26 mouse cellular contexts compared by ENCODE assay signal in genomic region chr8:109001923-109002322, GRCm38 (mm10).
DNase-seq lines count a peak whose midpoint lies in the region; ATAC-seq and TF ChIP-seq lines count a peak whose summit lies in the region.
"Had no signal": no experiment of that assay in that cellular context is flagged by ENCODE, and none has a peak within 500 bp of the region (broad histone marks: within the 10 kb centered on the region; RNA-seq: fewer than 3 reads in every experiment).

No protein-coding gene starts in this region.

- WGBS in liver, postnatal 0 days (ENCODE audit: insufficient replicate concordance), result 57% methylated on average over 5 of the region's 5 CpGs

- no peak overlapping the region for H3K9ac ChIP-seq in liver, postnatal 0 days (replicated peaks)
- H3K9ac ChIP-seq: embryonic facial prominence, embryonic 13.5 days; embryonic facial prominence, embryonic 15.5 days; forebrain, embryonic 12.5 days had no signal

- no peaks in the 10 kb centered on the region for H3K4me1 ChIP-seq in liver, postnatal 0 days (ENCODE audit: insufficient read depth)
- H3K4me1 ChIP-seq: embryonic facial prominence, embryonic 13.5 days; embryonic facial prominence, embryonic 15.5 days had no signal

- no peak overlapping the region for H3K4me2 ChIP-seq in liver, postnatal 0 days (ENCODE audit: low read depth, low read length)
- H3K4me2 ChIP-seq: embryonic facial prominence, embryonic 13.5 days; embryonic facial prominence, embryonic 15.5 days; forebrain, embryonic 12.5 days had no signal

- no peak overlapping the region for H3K27ac ChIP-seq in liver, postnatal 0 days (ENCODE audit: low read depth)
- H3K27ac ChIP-seq: embryonic facial prominence, embryonic 13.5 days; embryonic facial prominence, embryonic 15.5 days; forebrain, embryonic 10.5 days; forebrain, embryonic 12.5 days had no signal

- TF ChIP-seq CTCF in liver, postnatal 0 days (IDR thresholded peaks at IDR 0.05; ENCODE audit: low read depth), result no peak

- no peaks in the 10 kb centered on the region for H3K27me3 ChIP-seq in liver, postnatal 0 days (ENCODE audit: insufficient read depth, low read length)
- H3K27me3 ChIP-seq: embryonic facial prominence, embryonic 13.5 days; embryonic facial prominence, embryonic 15.5 days; forebrain, embryonic 12.5 days had no signal

- no peak for DNase-seq in liver, postnatal 0 days
- DNase-seq in liver (no peak), 416B (ENCODE audit: low read depth) (peak; percentile 33)
- peak; percentile 40 for DNase-seq in thymus, postnatal 0 days (ENCODE audit: low spot score)
- DNase-seq in thymus, adult 18-20 months, result no peak
- DNase-seq in heart, adult 18-20 months, result no peak
- DNase-seq in cerebellum, adult 8-10 months, result no peak
- DNase-seq: adrenal gland, adult 8-10 months; adrenal gland, postnatal 14 days; adrenal gland, postnatal 36 days; cerebellum, adult 11-12 months; cerebellum, adult 2 months; cerebellum, adult 9-11 months; cerebellum, postnatal 14 days; cerebellum, postnatal 36 days; embryo, embryonic 11 days had no signal

- H3K4me3 ChIP-seq in liver, postnatal 0 days (ENCODE audit: low read depth, low read length), result no peak overlapping the region
- H3K4me3 ChIP-seq: embryonic facial prominence, embryonic 13.5 days; embryonic facial prominence, embryonic 15.5 days; erythroblast, embryonic 14.5 days; forebrain, embryonic 10.5 days; forebrain, embryonic 12.5 days had no signal

- H3K36me3 ChIP-seq in liver, postnatal 0 days (replicated peaks; ENCODE audit: insufficient read depth, low read length), result no peaks in the 10 kb centered on the region
- H3K36me3 ChIP-seq: embryonic facial prominence, embryonic 13.5 days; embryonic facial prominence, embryonic 15.5 days; forebrain, embryonic 10.5 days; forebrain, embryonic 12.5 days had no signal

- H3K9me3 ChIP-seq in liver, postnatal 0 days (ENCODE audit: low read length), result no peaks in the 10 kb centered on the region
- H3K9me3 ChIP-seq: embryonic facial prominence, embryonic 13.5 days; embryonic facial prominence, embryonic 15.5 days; forebrain, embryonic 10.5 days; forebrain, embryonic 12.5 days had no signal

- peak; percentile 43 for ATAC-seq in liver, postnatal 0 days
- ATAC-seq in granulocyte monocyte progenitor cell, adult 5-6 weeks (replicated peaks; ENCODE audit: poor library complexity, severe bottlenecking), result peak; percentile 35
- ATAC-seq: activated CD4-positive, CD25-positive, alpha-beta regulatory T cell, adult 4 months; forebrain, embryonic 14.5 days; forebrain, embryonic 16.5 days; Patski had no signal

- TF ChIP-seq EP300 in liver, postnatal 0 days (IDR thresholded peaks at IDR 0.05; ENCODE audit: low read depth), result no peak

Comparison
In these comparisons a context has a peak if more than half of its experiments do, and no peak if none do; other contexts are left out.
1. DNase-seq: peak in thymus, postnatal 0 days (single experiment) and 416B (single experiment); none in liver, postnatal 0 days (single experiment), liver (single experiment), thymus, adult 18-20 months (0 of 2), heart, adult 18-20 months (0 of 2) and cerebellum, adult 8-10 months (single experiment).